In the genomic region with DNA sequence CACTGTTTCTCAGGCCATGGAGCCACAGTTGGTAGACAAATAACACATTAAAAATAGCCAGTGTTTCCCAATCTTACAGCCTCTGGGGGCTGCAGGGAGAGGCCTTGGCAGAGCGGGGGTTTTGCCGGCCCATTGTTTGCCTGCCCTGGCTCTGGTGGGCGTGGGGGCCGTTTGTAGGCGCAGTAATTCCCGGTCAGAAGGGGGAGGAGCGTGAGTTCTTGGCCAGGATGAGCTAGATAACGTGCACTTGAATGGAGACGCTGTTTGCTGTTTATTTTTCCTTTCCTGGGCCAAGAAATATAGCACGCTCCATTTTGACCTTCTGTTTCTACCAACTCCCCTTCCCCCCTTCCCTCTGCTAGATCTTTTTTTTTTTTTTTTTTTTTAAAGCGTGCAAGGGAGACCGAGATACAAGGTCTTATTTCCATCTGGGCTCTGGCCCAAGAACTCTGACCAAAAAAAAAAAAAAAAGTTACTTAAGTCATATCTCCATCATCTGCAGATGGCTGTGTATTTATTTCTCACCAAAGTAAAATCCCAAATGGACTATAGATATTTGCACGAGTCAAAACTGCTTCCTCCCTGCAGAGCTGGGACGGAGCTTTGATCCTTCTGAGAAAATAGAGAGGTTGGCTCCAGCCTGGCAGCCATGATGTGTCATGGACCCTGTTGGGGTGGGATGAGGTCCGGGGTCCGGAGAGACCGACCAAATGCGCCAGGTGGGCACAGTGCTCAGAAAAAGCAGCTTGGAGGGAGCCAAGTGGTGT, we compare ENCODE assay signal across 9 mouse cellular contexts.
A peak's percentile ranks its signal among the peaks of the same experiment; 100 is the strongest.
DNase-seq lines count a peak whose midpoint lies in the region; ATAC-seq and TF ChIP-seq lines count a peak whose summit lies in the region.
"Had no signal": no experiment of that assay in that cellular context is flagged by ENCODE, and none has a peak within 500 bp of the region (broad histone marks: within the 10 kb centered on the region; RNA-seq: fewer than 3 reads in every experiment).

No protein-coding gene starts in this region.

- H3K4me1 ChIP-seq in intestine, embryonic 14.5 days (replicated peaks; ENCODE audit: control insufficient read depth, insufficient read depth, low read length): peaks cover 35% of the 10 kb centered on the region
- H3K4me1 ChIP-seq in liver, postnatal 0 days (ENCODE audit: insufficient read depth): peaks cover 20% of the 10 kb centered on the region
- H3K4me1 ChIP-seq in stomach, embryonic 15.5 days: peaks cover 53% of the 10 kb centered on the region

- 0 out of 2 replicates have a peak, but pooled peaks have one; percentile 20 for ATAC-seq in intestine, embryonic 14.5 days (replicated peaks; ENCODE audit: low FRiP score, low TSS enrichment, low read depth)
- ATAC-seq in liver, postnatal 0 days: peak; percentile 19; the same call in 1 of the 2 replicates
- ATAC-seq in stomach, embryonic 15.5 days (ENCODE audit: insufficient read depth, low FRiP score, low read depth): peak; percentile 63; the same call in 1 of the 2 replicates

- TF ChIP-seq EP300 in liver, postnatal 0 days (IDR thresholded peaks at IDR 0.05; ENCODE audit: low read depth): no peak

- peak overlapping the region; percentile 80 for H3K27ac ChIP-seq in intestine, embryonic 14.5 days (ENCODE audit: low read depth)
- peak overlapping the region; percentile 51; the same call in 1 of the 2 replicates for H3K27ac ChIP-seq in liver, postnatal 0 days (ENCODE audit: low read depth)
- peak overlapping the region; percentile 87 for H3K27ac ChIP-seq in stomach, embryonic 15.5 days
- H3K27ac ChIP-seq: neural tube, embryonic 12.5 days had no signal

- no peaks in the 10 kb centered on the region for H3K36me3 ChIP-seq in intestine, embryonic 14.5 days (ENCODE audit: control insufficient read depth, insufficient read depth, low read length)
- no peaks in the 10 kb centered on the region for H3K36me3 ChIP-seq in liver, postnatal 0 days (replicated peaks; ENCODE audit: insufficient read depth, low read length)
- H3K36me3 ChIP-seq in stomach, embryonic 15.5 days: no peaks in the 10 kb centered on the region
- H3K36me3 ChIP-seq: neural tube, embryonic 12.5 days had no signal

- 0 out of 2 replicates have a peak overlapping the region, but pooled peaks have one; percentile 5 for H3K9ac ChIP-seq in intestine, embryonic 14.5 days (ENCODE audit: low read length)
- H3K9ac ChIP-seq in liver, postnatal 0 days (replicated peaks): no peak overlapping the region
- no peak overlapping the region for H3K9ac ChIP-seq in stomach, embryonic 15.5 days
- H3K9ac ChIP-seq: neural tube, embryonic 12.5 days had no signal

- no peaks in the 10 kb centered on the region for H3K27me3 ChIP-seq in intestine, embryonic 14.5 days (replicated peaks; ENCODE audit: control insufficient read depth, insufficient read depth, low read length)
- no peaks in the 10 kb centered on the region for H3K27me3 ChIP-seq in liver, postnatal 0 days (ENCODE audit: insufficient read depth, low read length)
- H3K27me3 ChIP-seq in stomach, embryonic 15.5 days (replicated peaks): no peaks in the 10 kb centered on the region
- H3K27me3 ChIP-seq: neural tube, embryonic 12.5 days had no signal

- TF ChIP-seq CTCF in liver, postnatal 0 days (IDR thresholded peaks at IDR 0.05; ENCODE audit: low read depth): no peak

- DNase-seq in Muller cell, postnatal 12 days (ENCODE audit: inconsistent ontology term): peak; percentile 86
- DNase-seq in adrenal gland, postnatal 4 days (ENCODE audit: low spot score in 2 of 2): peak; percentile 39 to 45
- peak; percentile 42 to 80 for DNase-seq in gastrocnemius, postnatal 4 days (ENCODE audit: low spot score in 2 of 2)
- DNase-seq in intestine, embryonic 14.5 days (ENCODE audit: low spot score): no peak
- DNase-seq in liver, postnatal 0 days: peak; percentile 48
- no peak for DNase-seq in right cerebral cortex, postnatal 36 days (ENCODE audit: low spot score in 2 of 2)
- DNase-seq in left cerebral cortex, adult 11 months (ENCODE audit: low spot score): no peak

- H3K4me2 ChIP-seq in intestine, embryonic 14.5 days (ENCODE audit: low read length): peak overlapping the region; percentile 3; the same call in 1 of the 2 replicates
- H3K4me2 ChIP-seq in liver, postnatal 0 days (ENCODE audit: low read depth, low read length): no peak overlapping the region
- H3K4me2 ChIP-seq in stomach, embryonic 15.5 days: no peak overlapping the region
- H3K4me2 ChIP-seq: neural tube, embryonic 12.5 days had no signal

- H3K4me3 ChIP-seq in intestine, embryonic 14.5 days (ENCODE audit: low read depth, low read length): no peak overlapping the region
- H3K4me3 ChIP-seq in liver, postnatal 0 days (ENCODE audit: low read depth, low read length): no peak overlapping the region
- H3K4me3 ChIP-seq in stomach, embryonic 15.5 days (replicated peaks): no peak overlapping the region
- H3K4me3 ChIP-seq: neural tube, embryonic 12.5 days had no signal

- H3K9me3 ChIP-seq in intestine, embryonic 14.5 days (ENCODE audit: control insufficient read depth, low read length): no peaks in the 10 kb centered on the region
- no peaks in the 10 kb centered on the region for H3K9me3 ChIP-seq in liver, postnatal 0 days (ENCODE audit: low read length)
- H3K9me3 ChIP-seq in stomach, embryonic 15.5 days: no peaks in the 10 kb centered on the region
- H3K9me3 ChIP-seq: neural tube, embryonic 12.5 days had no signal

- 31% methylated on average over 18 of the region's 18 CpGs for WGBS in intestine, embryonic 14.5 days
- 41% methylated on average over 18 of the region's 18 CpGs for WGBS in liver, postnatal 0 days (ENCODE audit: insufficient replicate concordance)
- WGBS in stomach, embryonic 15.5 days: 26% methylated on average over 18 of the region's 18 CpGs

Comparison
In these comparisons a context has a peak if more than half of its experiments do, and no peak if none do; other contexts are left out.
1. DNase-seq: peak in Muller cell, postnatal 12 days (single experiment), adrenal gland, postnatal 4 days (2 of 2), gastrocnemius, postnatal 4 days (2 of 2) and liver, postnatal 0 days (single experiment); none in intestine, embryonic 14.5 days (single experiment), right cerebral cortex, postnatal 36 days (0 of 2) and left cerebral cortex, adult 11 months (single experiment).
2. Peak in every context shown above with its lines, with median percentiles within 50 percentile points of each other: ATAC-seq and H3K27ac ChIP-seq.